Mouse (Mus musculus): ENCODE data around the gene Raet1e.
"Not testable (repeated sequence)": the region's sequence is repeated elsewhere in the genome, so short reads cannot be mapped to it uniquely, and the experiment has no call there.

GRCm38 (mm10) chr10:22345721-22346120, 187.4 kb downstream of the Raet1e start:
- TF ChIP-seq CTCF (conservative IDR thresholded peaks at IDR 0.05 in 1 of 2, IDR thresholded peaks at IDR 0.05 in 1 of 2; ENCODE audit: low read depth in 2 of 2, low read length in 2 of 2); CHD2 (IDR thresholded peaks at IDR 0.05; ENCODE audit: low read length); CHD1 (IDR thresholded peaks at IDR 0.05; ENCODE audit: low read depth, low read length); ZNF384 (IDR thresholded peaks at IDR 0.05; ENCODE audit: low read depth, low read length); USF1 (IDR thresholded peaks at IDR 0.05; ENCODE audit: low read depth, low read length); RAD21 (IDR thresholded peaks at IDR 0.05; ENCODE audit: low read depth, low read length); RCOR1 (conservative IDR thresholded peaks at IDR 0.05; ENCODE audit: low read depth, low read length); MAX (IDR thresholded peaks at IDR 0.05; ENCODE audit: low read length); POLR2A (IDR thresholded peaks at IDR 0.05; ENCODE audit: low read depth, low read length); MAFK (IDR thresholded peaks at IDR 0.05; ENCODE audit: insufficient replicate concordance, low read length); ZKSCAN1 (IDR thresholded peaks at IDR 0.05; ENCODE audit: borderline replicate concordance, low read depth, low read length): not testable (repeated sequence)

All from CH12.LX (cell line).